Mouse (Mus musculus) CH12.LX (cell line): Measurements from ENCODE around the gene Ubc. TPM values are rescaled to one million over a fixed set of nuclear protein-coding genes. Genes with fewer than 3 reads are reported as not detected.

Experiments used
- DNase-seq: peaks from one replicate; pipeline ENCODE4 v3.0.0-alpha.2; 2013; ENCODE audit errors: extremely low read depth
- H3K27ac ChIP-seq: 2 replicates; pipeline ENCODE4 v1.5.1; 2012; ENCODE audit warnings: low read depth, mild to moderate bottlenecking, control low read depth, moderate library complexity; ENCODE audit not compliant: insufficient read depth
- H3K27me3 ChIP-seq: replicated peaks from 2 replicates; pipeline ENCODE3; 2012; ENCODE audit warnings: inconsistent platforms
- H3K36me3 ChIP-seq, 2 experiments: replicated peaks in 1 of 2; 2 replicates each; pipeline versions ENCODE3 to v1.6.1; 2012; ENCODE audit warnings: inconsistent platforms in 1 of 2, low read length in 1 of 2, mild to moderate bottlenecking in 1 of 2, mixed read lengths in 1 of 2, moderate library complexity in 1 of 2; ENCODE audit not compliant: control insufficient read depth in 1 of 2, insufficient read depth in 1 of 2
- H3K4me1 ChIP-seq, 2 experiments: 2 replicates each; pipeline ENCODE4 v1.6.1; 2012; ENCODE audit warnings: inconsistent platforms in 1 of 2, moderate library complexity in 1 of 2; ENCODE audit not compliant: insufficient read depth in 2 of 2, control insufficient read depth in 1 of 2
- H3K4me2 ChIP-seq: 2 replicates; pipeline ENCODE4 v1.6.1; 2012; ENCODE audit warnings: low read depth, mild to moderate bottlenecking, control low read depth; ENCODE audit not compliant: poor library complexity, insufficient read depth, severe bottlenecking
- H3K4me3 ChIP-seq, 3 experiments: fragments of 150-350 bp in 1 of 3; sonication (generic) in 1 of 3; replicated peaks in 1 of 3; 2 replicates each; pipeline versions ENCODE3 to v1.5.1; 2011 to 2012; ENCODE audit warnings: low read depth in 2 of 3, low read length in 2 of 3, mild to moderate bottlenecking in 2 of 3, moderate library complexity in 2 of 3, control low read depth in 1 of 3, improper control_type of control experiment in 1 of 3, inconsistent platforms in 1 of 3, mixed read lengths in 1 of 3; ENCODE audit not compliant: poor library complexity in 1 of 3
- H3K79me2 ChIP-seq: replicated peaks from 2 replicates; pipeline ENCODE4 v1.6.1; 2012; ENCODE audit warnings: mild to moderate bottlenecking, moderate library complexity; ENCODE audit not compliant: control insufficient read depth, poor library complexity, insufficient read depth, severe bottlenecking; ENCODE audit errors: extremely low read depth
- H3K9ac ChIP-seq: 2 replicates; pipeline ENCODE4 v1.6.1; 2012; ENCODE audit warnings: low read depth, mild to moderate bottlenecking, control low read depth, moderate library complexity; ENCODE audit not compliant: insufficient read depth
- H3K9me3 ChIP-seq: replicated peaks from 2 replicates; pipeline ENCODE3; 2012; ENCODE audit warnings: low read length, inconsistent platforms, mixed read lengths
- BHLHE40 ChIP-seq: IDR thresholded peaks from 2 replicates; pipeline ENCODE4 v1.6.1; 2011; ENCODE audit warnings: mild to moderate bottlenecking, low read depth, low read length, improper control_type of control experiment
- CHD1 ChIP-seq: IDR thresholded peaks from 2 replicates; pipeline ENCODE4 v1.6.1; 2012; ENCODE audit warnings: low read depth, low read length, improper control_type of control experiment, inconsistent platforms
- E2F4 ChIP-seq: IDR thresholded peaks from 2 replicates; pipeline ENCODE4 v1.6.1; 2011; ENCODE audit warnings: low read depth, low read length, improper control_type of control experiment; ENCODE audit not compliant: insufficient replicate concordance
- EP300 ChIP-seq: IDR thresholded peaks from 2 replicates; pipeline ENCODE4 v1.6.1; 2011; ENCODE audit warnings: low read length, improper control_type of control experiment
- ETS1 ChIP-seq: conservative IDR thresholded peaks from 2 replicates; pipeline ENCODE4 v1.6.1; 2012; ENCODE audit warnings: low read depth, mild to moderate bottlenecking, inconsistent platforms, low read length, improper control_type of control experiment, moderate library complexity
- IRF4 ChIP-seq: IDR thresholded peaks from 2 replicates; pipeline ENCODE4 v1.6.1; 2014; ENCODE audit warnings: low read depth, mild to moderate bottlenecking, inconsistent platforms, low read length, improper control_type of control experiment
- JUN ChIP-seq: IDR thresholded peaks from 2 replicates; pipeline ENCODE4 v1.6.1; 2011; ENCODE audit warnings: low read depth, mild to moderate bottlenecking, low read length, improper control_type of control experiment, moderate library complexity; ENCODE audit not compliant: insufficient read depth
- MAFK ChIP-seq: IDR thresholded peaks from 2 replicates; pipeline ENCODE4 v1.6.1; 2011; ENCODE audit warnings: low read length, improper control_type of control experiment; ENCODE audit not compliant: insufficient replicate concordance
- MYC ChIP-seq: IDR thresholded peaks from 2 replicates; pipeline ENCODE4 v1.6.1; 2011; ENCODE audit warnings: low read depth, mild to moderate bottlenecking, improper control_type of control experiment, low read length
- PAX5 ChIP-seq: IDR thresholded peaks from 2 replicates; pipeline ENCODE4 v1.6.1; 2012; ENCODE audit warnings: low read length, inconsistent platforms, mixed read lengths
- POLR2AphosphoS2 ChIP-seq: IDR thresholded peaks from 2 replicates; pipeline ENCODE4 v1.6.1; 2011; ENCODE audit warnings: low read depth, low read length, improper control_type of control experiment
- RCOR1 ChIP-seq: conservative IDR thresholded peaks from 2 replicates; pipeline ENCODE4 v1.6.1; 2012; ENCODE audit warnings: low read depth, mild to moderate bottlenecking, inconsistent platforms, low read length, improper control_type of control experiment
- SIN3A ChIP-seq: IDR thresholded peaks from 2 replicates; pipeline ENCODE4 v1.6.1; 2012; ENCODE audit warnings: low read length, improper control_type of control experiment, inconsistent platforms
- TBP ChIP-seq: conservative IDR thresholded peaks from 2 replicates; pipeline ENCODE4 v1.6.1; 2011; ENCODE audit warnings: low read depth, low read length, improper control_type of control experiment
- TCF12 ChIP-seq: IDR thresholded peaks from 2 replicates; pipeline ENCODE4 v1.6.1; 2014; ENCODE audit warnings: low read depth, mild to moderate bottlenecking, inconsistent platforms, low read length, improper control_type of control experiment
- ZKSCAN1 ChIP-seq: IDR thresholded peaks from 2 replicates; pipeline ENCODE4 v1.6.1; 2012; ENCODE audit warnings: low read depth, inconsistent platforms, low read length, improper control_type of control experiment, borderline replicate concordance
- ZNF384 ChIP-seq: IDR thresholded peaks from 2 replicates; pipeline ENCODE4 v1.6.1; 2012; ENCODE audit warnings: low read depth, low read length, improper control_type of control experiment, inconsistent platforms
- dilution Hi-C: fragments of 300-500 bp; cut with MboI; formaldehyde crosslinking; loops from 2 replicates; pipeline ENCODE4 v1.14.3; 2020; ENCODE audit warnings: low sequenced_read_pairs; ENCODE audit not compliant: extremely low pct_unique_long_range_greater_than_20kb, extremely low pct_ligation_motif_present
- in situ Hi-C: fragments of 300-500 bp; cut with MboI; formaldehyde crosslinking; loops from 3 replicates; pipeline ENCODE4 v1.14.3; 2019; ENCODE audit warnings: low sequenced_read_pairs, low pct_ligation_motif_present, low pct_unique_long_range_greater_than_20kb, mixed read lengths
- polyA plus RNA-seq: library from polyadenylated mRNA; unstranded; fragments of >175 nt; gene quantifications from 2 replicates; pipeline ENCODE4 v1.2.1, GENCODE M21; 2012; ENCODE audit warnings: low read depth; ENCODE audit not compliant: insufficient read length
- total RNA-seq, 2 experiments: library from RNA; depleted of rRNA; stranded (reverse); fragments of 300-350 nt in 1 of 2; fragments of >200 nt in 1 of 2; gene quantifications; 2 replicates each; pipeline ENCODE4 v1.2.3; 2012 to 2014

Gene Ubc
- total and polyA plus RNA-seq, 3 experiments, result 466 to 803 (median 656) TPM

- Histone ChIP-seq H3K27ac (no peak overlapping the region), H3K4me2 (no peak overlapping the region), H3K4me1 (peaks cover 6 to 38% of the 10 kb centered on the region in 2 experiments; a peak in 3 of 4 replicates), H3K9me3 (peaks cover 11% of the 10 kb centered on the region), H3K4me3 (peak overlapping the region in 1 of 3 experiments; percentile 25), H3K9ac (no peak overlapping the region), H3K36me3 (no peaks in the 10 kb centered on the region), H3K27me3 (no peaks in the 10 kb centered on the region), H3K79me2 (no peaks in the 10 kb centered on the region)
- no peak for DNase-seq
- in situ Hi-C loops, result loop anchor here (10.0 kb wide), 2 partner anchors 108 to 472 kb away; no protein-coding TSS in a partner anchor
- dilution Hi-C loops, result no loop called here
- TF ChIP-seq TCF12 (peak; percentile 46; the same call in 1 of the 2 replicates), PAX5 (no peak), TBP (no peak), BHLHE40 (0 out of 2 replicates have a peak, but pooled peaks have one; percentile 18), ETS1 (peak; percentile 78), SIN3A (peak; percentile 58; the same call in 1 of the 2 replicates), EP300 (peak; percentile 54), MAFK (0 out of 2 replicates have a peak, but pooled peaks have one; percentile 19)
These were observed 12.8 kb downstream of the Ubc start for GRCm38 (mm10) chr5:125377214-125377613.

GRCm38 (mm10) chr5:125375871-125376270 is 14.1 kb downstream of the Ubc start:
- H3K9ac ChIP-seq, result no peak overlapping the region
- no peaks in the 10 kb centered on the region for H3K36me3 ChIP-seq
- in situ Hi-C loops, result loop anchor here (10.0 kb wide), 2 partner anchors 109 to 471 kb away; no protein-coding TSS in a partner anchor
- no peaks in the 10 kb centered on the region for H3K27me3 ChIP-seq
- H3K79me2 ChIP-seq, result no peaks in the 10 kb centered on the region
- no peak overlapping the region for H3K4me3 ChIP-seq
- H3K27ac ChIP-seq, result no peak overlapping the region
- H3K4me1 ChIP-seq, result peaks cover 6 to 38% of the 10 kb centered on the region in 2 experiments; a peak in 3 of 4 replicates
- peaks cover 15% of the 10 kb centered on the region for H3K9me3 ChIP-seq
- dilution Hi-C loops, result no loop called here
- no peak for DNase-seq
- peak overlapping the region; percentile 27; the same call in 1 of the 2 replicates for H3K4me2 ChIP-seq
- TF ChIP-seq CHD1 (no peak), POLR2AphosphoS2 (no peak), ZNF384 (no peak), JUN (no peak), ETS1 (0 out of 2 replicates have a peak, but pooled peaks have one; percentile 27), EP300 (no peak; the same call in 1 of the 2 replicates), E2F4 (no peak)

DNA sequence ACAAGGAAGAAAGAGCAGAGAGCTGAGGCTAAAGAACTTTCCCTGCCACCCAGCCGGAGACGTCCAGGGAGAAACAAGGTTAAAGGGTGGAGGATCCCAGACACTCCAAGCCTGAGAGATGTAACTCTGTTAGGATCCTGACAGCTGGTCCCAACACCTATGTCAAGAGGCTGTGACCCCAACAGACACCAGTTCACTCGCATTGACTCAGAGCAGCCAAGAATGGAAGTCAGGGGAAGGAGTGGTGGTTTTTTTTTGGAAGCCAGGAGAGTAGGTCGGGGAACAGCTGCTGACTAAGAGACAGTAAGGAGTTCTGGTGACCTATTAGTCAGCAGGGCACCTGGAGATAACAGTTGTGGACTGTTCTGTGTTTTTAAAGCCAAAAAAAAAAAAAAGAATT is 18.0 kb downstream of the Ubc start:
- Histone ChIP-seq H3K27ac (no peak overlapping the region), H3K4me1 (peaks cover 3 to 23% of the 10 kb centered on the region in 2 experiments; a peak in 3 of 4 replicates), H3K9ac (no peak overlapping the region), H3K4me2 (no peak overlapping the region), H3K9me3 (peaks cover 15% of the 10 kb centered on the region), H3K27me3 (no peaks in the 10 kb centered on the region), H3K36me3 (no peaks in the 10 kb centered on the region), H3K4me3 (no peak overlapping the region), H3K79me2 (no peaks in the 10 kb centered on the region)
- TF ChIP-seq RCOR1 (no peak), ZKSCAN1 (no peak), BHLHE40 (no peak), IRF4 (no peak), TBP (no peak), PAX5 (no peak), MYC (no peak)
- in situ Hi-C loops (loop anchor here (10.0 kb wide), 2 partner anchors 113 to 467 kb away; no protein-coding TSS in a partner anchor), dilution Hi-C loops (no loop called here)
- DNase-seq, result no peak
